Mouse (Mus musculus) left cerebral cortex, adult 9 months (tissue): Measurements from ENCODE around the gene Ifitm1.
"Not testable (repeated sequence)": the region's sequence is repeated elsewhere in the genome, so short reads cannot be mapped to it uniquely, and the experiment has no call there.

ENCODE experiments used
- DNase-seq, 2 experiments: peaks; one replicate each; pipeline ENCODE4 v3.0.0; 2022; ENCODE audit warnings: low spot score in 2 of 2

Gene Ifitm1

DNA sequence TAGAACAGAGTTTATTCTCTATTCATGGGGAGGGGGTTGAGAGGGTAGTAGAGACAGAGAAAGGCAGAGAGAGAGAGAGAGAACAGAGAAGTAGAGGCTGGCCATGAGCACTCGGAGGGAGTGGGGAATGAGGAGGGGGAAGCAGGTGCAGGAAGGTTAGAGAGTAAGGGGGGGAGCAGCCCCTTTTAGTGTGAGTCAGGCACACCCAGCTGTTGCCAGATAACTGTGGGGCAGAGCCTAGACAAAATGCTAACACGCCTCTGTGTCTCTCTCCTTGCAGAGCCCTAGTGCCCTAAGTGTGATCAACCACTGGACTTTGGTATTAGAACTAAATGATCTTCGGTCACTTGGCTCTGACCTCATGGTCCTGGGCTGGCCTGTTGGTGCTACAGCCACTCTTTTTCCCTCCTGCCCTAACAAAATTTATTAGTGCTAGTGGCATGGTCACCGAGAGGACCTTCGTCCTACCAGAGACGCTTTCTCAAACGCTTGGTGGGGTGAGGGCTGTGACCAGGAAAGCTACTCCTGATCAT is 44.3 kb downstream of the Ifitm1 start:
- DNase-seq, result no peak

DNA sequence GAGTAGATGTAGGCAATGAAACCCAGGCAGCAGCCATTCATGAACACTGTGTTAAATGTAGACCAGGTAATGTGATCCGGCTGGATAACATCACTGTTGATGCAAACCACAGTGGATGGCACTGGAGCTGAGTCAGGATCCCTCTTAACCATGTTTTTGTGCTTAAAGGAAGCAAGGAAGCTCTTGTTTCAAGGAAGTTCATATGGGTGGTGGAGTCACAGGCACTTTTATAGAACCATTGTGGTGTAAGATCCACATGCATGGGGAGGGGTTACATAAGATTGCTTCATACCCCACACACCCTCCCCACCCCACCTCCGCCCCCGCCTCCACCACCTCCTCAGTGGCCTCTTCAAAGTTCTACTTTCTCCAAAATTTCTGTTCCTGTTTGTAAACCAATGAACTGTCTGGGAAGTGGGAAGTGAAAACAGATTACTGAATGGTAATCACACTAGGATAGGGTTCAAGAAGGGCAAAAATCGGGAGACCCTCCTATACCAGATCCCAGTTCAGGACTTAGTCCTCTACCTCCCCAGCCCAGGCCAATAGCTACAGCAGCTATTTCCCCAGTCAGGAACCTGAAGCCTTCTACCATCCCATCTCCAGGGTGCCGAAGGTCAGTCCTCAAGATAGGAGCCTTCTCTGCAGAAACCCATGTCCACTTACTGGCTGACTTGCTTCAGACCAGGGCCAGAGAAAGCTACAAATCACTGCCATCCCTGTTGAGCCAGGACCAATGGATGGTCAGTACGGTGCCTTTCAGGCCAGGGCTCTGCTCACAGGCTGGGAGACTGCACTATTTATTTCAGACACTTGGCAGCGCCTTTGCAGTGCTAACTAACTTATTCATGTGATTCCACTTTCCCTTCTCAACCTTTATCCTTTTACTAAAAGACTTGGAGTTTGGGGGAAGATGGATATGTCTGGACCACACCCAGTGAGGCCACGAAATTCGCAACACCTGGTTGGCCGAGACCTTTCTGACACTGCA is 50.0 kb downstream of the Ifitm1 start:
- no peak for DNase-seq

- DNase-seq, result not testable (repeated sequence)
These were observed 50.8 kb downstream of the Ifitm1 start, which contains the start of gene Ifitm6 for GRCm38 (mm10) chr7:141017824-141018223. Gene Ifitm6 (minus strand): TSS chr7:141017924.

GRCm38 (mm10) chr7:141019028-141019427 is 52.0 kb downstream of the Ifitm1 start:
- no peak for DNase-seq
